Mouse (Mus musculus) right cerebral cortex, postnatal 4 days (tissue): ENCODE measurements around the gene Celsr1.

Experiments used
- DNase-seq: peaks from one replicate; pipeline ENCODE4 v3.0.0-alpha.2; 2022

Celsr1 gene

GRCm38 (mm10) chr15:86033191-86033841 lies at the start of gene Celsr1:
TSS of gene Celsr1 (minus strand) at chr15:86033777.
- no peak for DNase-seq

GRCm38 (mm10) chr15:86083261-86083741 lies 49.7 kb upstream of the Celsr1 start:
- no peak for DNase-seq

DNA sequence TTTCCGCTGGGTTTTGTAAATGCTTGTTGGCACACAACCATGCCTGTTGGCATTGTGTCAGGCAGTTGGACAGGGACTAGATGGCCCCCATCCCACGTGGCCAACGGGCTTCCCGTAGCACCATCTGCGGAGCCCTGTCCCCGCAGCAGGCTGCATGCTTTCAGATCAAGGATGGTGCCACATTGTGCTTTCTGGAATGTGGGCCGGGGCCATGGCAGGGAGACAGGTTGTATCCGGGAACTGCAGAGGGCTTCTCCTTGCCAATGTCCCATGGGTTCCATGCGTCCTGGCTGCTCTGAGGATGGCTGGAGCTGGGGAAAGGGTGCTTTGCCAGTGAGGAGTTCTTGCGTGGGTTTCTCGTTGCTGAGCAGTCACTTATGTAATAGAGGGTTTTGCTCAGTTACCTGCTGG lies 49.0 kb upstream of the Celsr1 start:
- DNase-seq: no peak

DNA sequence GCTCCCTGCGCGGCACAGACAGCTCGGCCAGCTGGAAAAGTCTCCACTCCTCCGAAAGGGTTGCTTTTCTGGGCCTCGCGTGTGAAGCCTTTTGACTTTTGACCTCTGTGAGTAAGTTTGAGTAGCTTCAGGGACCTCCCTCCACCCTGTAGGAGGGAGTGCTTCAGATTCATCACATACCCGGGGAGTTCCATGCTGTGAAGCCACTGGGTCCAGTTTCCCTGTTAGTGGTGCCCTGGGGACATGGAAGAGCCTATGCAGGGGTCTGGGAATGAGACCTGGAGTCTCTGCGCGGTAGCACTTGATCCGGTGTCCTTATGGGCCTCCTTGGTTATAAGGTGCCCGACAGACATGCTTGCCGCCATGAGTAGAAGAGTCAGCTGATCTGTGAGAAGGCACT lies 48.1 kb upstream of the Celsr1 start:
- no peak for DNase-seq

GRCm38 (mm10) chr15:86080408-86080807 lies 46.8 kb upstream of the Celsr1 start:
- DNase-seq: no peak

DNA sequence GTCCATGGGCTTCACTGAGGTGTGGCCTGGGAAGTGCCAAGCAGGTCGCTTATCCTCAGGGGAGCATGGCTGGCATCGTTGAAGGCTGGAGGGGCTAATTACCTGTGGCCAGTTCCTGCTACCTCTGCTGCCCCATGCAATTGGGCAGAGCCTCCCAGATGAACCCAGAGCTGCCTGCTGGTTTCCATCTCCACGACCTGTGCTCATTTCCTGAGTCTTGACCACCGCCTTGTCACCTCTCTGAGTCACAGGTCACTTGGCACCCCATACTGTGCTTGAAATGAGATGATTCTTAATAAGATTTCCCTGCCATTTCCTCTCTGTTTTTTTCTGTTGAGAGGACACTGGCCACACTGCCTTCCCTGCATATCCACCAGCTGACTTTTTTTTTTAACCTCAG lies 46.3 kb upstream of the Celsr1 start:
- no peak for DNase-seq

DNA sequence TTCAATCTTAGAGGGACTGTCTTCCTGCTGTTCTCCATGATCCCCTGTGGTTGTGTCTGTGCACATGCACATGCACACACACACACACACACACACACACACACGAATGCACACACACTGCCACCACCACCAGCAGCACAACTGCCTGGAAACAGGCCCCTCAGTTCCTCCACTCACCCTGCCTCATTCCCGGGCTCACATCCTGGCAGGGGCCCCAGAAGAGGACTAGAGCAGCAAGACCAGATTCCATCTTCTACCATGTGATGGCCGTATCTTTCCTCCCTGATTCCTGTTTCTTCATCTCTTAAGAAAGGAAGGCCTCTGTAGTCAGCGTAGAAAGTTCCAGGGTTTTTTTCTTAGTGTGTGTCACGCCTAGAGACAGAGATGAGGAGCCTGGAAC lies 45.9 kb upstream of the Celsr1 start:
- DNase-seq: no peak

DNA sequence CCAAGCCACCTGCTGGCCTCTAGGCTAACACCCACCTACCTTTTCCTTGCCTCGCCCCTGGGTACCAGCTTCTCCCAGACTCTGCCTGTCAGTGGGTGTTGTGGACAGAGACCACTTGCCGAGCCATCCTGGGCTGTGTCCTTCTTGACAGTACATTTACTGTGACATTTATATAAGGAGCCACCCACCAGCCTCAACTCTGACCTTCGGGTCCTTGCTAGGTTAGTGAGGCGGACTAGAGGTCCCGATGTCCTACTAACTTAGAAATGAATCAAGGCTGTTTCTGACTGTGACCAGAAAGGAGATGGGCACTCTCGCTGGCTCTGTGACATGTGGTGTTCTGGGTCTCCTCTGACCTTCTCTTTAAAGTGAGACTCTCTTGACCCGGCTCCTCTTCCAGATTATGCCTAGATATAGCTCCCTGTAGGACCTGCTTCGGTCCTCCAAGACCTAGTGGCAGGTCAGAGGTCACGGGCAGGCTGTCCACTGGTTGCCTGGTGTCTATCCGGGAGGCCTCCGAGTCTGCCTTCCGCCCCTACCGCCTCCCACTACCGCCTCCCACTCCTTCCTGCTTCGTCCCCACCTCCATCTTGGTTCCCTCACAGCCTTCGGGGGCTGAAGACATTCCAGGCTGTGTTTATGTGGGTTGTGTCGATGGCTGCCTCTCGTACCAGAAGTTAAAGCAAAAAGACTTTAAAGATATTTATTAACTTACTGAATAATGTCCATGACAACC lies 45.1 kb upstream of the Celsr1 start:
- DNase-seq: no peak

DNA sequence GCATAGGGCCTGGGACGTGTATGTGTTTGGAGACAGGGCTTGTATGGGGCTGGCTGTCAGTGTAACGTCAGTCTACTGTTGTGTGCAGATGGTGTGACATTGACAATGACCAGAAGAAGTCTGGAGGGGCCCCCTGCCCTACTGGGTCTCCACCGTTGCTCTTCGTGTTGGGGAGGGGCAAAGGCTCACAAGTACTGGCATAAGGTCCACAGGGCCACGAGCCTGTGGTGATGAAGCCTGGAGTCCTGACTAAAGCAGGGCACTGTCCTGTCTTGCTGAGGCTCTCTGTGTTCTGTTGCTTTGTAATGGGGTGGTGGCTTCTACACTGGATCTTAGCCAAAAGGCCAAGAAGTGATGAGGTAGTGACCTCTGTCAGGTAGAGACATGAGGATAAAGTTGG lies 44.4 kb upstream of the Celsr1 start:
- no peak for DNase-seq

DNA sequence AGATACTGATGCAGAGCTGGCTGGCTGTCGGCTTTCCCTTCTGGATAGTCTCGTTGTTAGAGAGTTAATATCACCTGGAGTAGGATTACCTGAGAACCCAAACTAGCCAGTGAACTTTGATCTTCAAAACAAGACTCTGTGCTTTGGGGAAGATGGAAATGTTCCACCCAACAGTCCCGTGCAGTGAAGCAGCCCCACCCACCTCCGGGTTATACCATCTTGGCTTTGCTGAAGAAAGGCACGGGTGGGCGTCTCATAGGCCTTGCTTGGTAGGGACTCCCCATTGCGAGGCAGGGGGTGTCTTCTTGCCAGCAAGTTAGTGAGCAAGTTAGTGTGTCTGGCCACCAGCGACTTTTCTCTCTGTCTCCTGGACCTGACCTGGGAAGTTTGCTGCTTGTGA lies 42.8 kb upstream of the Celsr1 start:
- DNase-seq: no peak

DNA sequence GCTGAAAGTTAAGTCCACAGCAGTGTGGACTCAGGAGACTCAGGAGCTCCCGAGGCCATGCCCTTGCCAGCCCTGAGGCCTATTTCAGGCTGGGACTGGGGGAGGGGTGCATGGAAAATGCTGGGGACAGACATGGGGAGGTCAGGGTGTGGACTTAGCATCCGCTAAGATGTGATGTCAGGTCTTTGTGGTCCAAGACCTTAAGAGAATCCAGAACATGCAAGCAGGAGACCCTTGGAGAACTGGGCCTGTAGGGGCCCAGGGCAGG lies 42.4 kb upstream of the Celsr1 start:
- DNase-seq: no peak

- no peak for DNase-seq
Measured at GRCm38 (mm10) chr15:86075305-86076047, 41.9 kb upstream of the Celsr1 start.

GRCm38 (mm10) chr15:86074171-86074937 lies 40.8 kb upstream of the Celsr1 start:
- no peak for DNase-seq

GRCm38 (mm10) chr15:86071166-86071565 lies 37.6 kb upstream of the Celsr1 start:
- no peak for DNase-seq

DNA sequence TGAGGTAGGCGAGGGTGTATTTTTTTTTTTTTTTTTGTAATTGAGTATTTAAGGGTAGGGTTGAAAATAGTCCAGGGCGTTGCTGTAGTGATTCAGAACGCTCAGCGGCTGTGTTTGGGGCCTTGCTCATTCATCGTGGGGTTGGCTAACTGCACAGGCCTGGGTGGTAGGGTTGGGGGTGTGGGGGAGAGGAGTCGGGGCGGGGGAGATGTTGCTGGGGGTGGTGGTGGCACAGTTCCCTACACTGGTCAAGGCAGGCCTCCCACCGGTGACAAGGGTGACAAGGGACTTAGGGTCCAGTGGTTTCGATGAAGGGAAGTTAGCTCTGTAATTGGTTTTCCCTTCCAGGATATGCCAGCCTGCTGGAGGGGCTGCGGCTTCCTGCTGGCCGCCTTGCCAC lies 36.8 kb upstream of the Celsr1 start:
- no peak for DNase-seq

GRCm38 (mm10) chr15:86069011-86069791 lies 35.6 kb upstream of the Celsr1 start:
- no peak for DNase-seq

- DNase-seq: no peak
Measured at GRCm38 (mm10) chr15:86067941-86068495, 34.4 kb upstream of the Celsr1 start.

DNA sequence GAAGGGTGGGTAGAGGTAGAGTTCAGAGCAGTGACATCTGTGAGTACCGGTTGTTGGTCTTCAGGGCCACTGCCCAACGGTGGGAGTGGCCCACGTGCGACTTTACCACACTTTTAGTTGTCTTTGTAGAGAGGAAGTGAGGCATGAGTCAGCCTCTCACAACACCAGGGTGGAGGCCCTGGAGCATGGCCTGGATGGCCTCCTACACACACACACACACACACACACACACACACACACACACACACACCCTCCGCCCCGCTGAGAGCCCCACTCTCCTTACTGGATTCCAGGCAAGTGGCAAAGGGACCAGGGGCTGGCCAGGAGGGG lies 34.0 kb upstream of the Celsr1 start:
- DNase-seq: no peak

DNA sequence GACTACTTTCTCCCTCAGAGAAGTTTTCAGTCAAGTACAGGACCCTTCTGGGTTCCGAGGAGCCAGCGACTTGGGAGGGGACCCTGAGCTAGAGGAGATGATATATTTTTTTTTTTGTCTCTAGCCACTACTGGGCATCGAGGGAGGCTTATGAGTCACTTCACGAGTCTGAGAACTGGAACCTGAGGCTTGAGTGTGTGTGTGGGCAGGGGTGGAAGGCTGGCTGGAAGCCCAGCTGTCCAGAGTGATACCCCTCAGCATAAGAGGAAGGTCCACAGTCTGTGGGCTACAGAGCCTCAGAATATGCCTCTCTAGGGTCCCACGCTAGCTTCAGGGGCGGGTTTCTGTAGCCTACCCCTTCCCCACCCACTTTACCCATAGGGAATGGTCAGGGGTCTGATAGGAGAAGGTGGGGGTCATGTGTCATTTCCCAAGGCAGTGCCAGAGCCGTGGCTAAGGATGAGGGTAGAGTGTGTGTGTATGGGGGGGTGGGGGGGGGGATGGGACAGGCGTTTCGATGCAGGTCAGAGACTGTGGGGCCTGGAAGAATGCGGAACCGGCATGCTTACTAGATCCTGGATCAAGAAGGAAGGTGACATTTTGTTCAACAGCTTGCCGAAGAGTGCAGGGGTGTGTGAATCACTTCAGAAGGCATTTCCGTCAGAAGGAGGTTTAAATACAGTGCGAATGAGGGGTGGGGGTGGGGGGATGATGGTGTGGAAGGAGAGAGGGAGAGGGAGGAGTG lies 33.4 kb upstream of the Celsr1 start:
- no peak for DNase-seq

GRCm38 (mm10) chr15:86065367-86065766 lies 31.8 kb upstream of the Celsr1 start:
- DNase-seq: no peak

DNA sequence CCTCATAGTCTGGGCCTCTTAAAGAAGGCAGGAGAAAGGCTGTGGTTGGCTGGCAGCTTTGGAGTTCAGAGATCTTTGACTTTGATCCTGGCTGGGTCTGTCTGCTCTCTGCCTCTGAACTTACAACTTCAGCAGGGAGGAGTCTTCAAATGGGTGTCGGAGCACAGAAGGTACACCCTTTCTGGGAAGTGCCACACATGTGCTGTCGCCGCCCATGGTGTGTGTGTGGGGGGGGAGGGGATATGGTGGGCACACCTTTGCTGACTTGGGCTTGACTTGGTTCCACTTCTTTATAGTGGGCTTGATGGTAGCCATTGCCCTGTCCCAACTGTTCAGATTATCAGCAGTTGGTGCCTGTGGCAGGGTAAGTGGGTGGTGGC lies 31.3 kb upstream of the Celsr1 start:
- no peak for DNase-seq
